Mouse (Mus musculus) C2C12 (cell line): ENCODE results near the gene Dek.

Experiments used
- CTCF ChIP-seq: IDR thresholded peaks from one replicate; pipeline ENCODE4 v1.5.1; 2011; ENCODE audit not compliant: control insufficient read depth, insufficient read depth, insufficient read length
- FOSL1 ChIP-seq: IDR thresholded peaks from one replicate; pipeline ENCODE4 v1.8.0; 2011; ENCODE audit warnings: mild to moderate bottlenecking, low read length; ENCODE audit not compliant: poor library complexity, insufficient read depth, severe bottlenecking
- MAX ChIP-seq: IDR thresholded peaks from one replicate; pipeline ENCODE4 v1.6.1; 2011; ENCODE audit warnings: mild to moderate bottlenecking, control low read depth
- MYOD1 ChIP-seq: IDR thresholded peaks from one replicate; pipeline ENCODE4 v1.6.1; 2011; ENCODE audit warnings: low read depth; ENCODE audit not compliant: control insufficient read depth, insufficient read length
- USF1 ChIP-seq: IDR thresholded peaks from one replicate; pipeline ENCODE4 v1.6.1; 2011; ENCODE audit warnings: low read depth, mild to moderate bottlenecking, control low read depth, moderate library complexity

DNA sequence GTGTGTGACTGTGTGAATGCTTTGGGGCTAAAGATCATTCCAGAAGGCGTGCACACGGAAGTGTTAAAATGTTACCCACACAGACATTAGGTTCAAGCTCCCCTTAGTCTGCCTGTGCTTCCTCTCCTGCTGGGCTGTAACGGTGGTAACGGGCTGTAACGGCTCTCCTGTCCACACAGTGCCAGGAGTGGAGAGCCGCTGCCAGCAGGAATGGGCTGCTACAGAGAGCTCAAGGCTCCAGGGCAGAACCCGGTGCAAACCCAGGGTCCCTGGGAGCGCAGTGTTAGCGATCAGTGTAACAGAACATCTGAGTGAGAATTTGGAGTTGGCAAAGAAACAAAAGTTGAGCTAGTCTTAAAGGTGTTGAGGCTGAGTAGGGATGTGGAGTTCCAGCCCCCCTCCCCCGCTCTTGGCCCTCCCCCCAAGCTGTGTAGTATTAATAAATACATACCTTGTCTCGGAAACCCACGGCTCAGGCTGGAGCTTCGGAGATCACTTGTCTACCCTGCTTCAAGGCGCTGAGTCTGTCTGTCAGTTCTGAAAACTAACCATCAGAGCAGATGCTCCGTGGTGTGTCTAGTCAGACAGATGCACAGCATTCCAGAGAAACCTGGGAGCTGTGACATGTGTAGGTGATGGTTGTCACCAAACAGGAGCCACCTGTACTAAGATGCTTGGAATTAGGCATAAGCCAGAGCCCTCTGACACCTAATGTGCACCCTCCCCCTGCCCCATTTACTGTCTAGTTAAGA lies 35.5 kb downstream of the Dek start:
- TF ChIP-seq MYOD1 (no peak), CTCF (no peak), MAX (no peak), FOSL1 (no peak), USF1 (no peak)
